Mouse (Mus musculus): Measurements from ENCODE around the gene Pcyt2.
"Not testable (repeated sequence)": the region's sequence is repeated elsewhere in the genome, so short reads cannot be mapped to it uniquely, and the experiment has no call there.

The Pcyt2 gene

GRCm38 (mm10) chr11:120615167-120615566, 2.6 kb downstream of the Pcyt2 start:
- DNase-seq = no peak

GRCm38 (mm10) chr11:120613976-120614375, 3.8 kb downstream of the Pcyt2 start:
- no peak for DNase-seq

- no peak for DNase-seq
Observed at GRCm38 (mm10) chr11:120613481-120613972, 4.2 kb downstream of the Pcyt2 start.

- peak; percentile 86 for DNase-seq
Observed at GRCm38 (mm10) chr11:120612763-120613162, 5.0 kb downstream of the Pcyt2 start.

GRCm38 (mm10) chr11:120610477-120611046, 7.2 kb downstream of the Pcyt2 start:
- DNase-seq = no peak

- no peak for DNase-seq
Observed at GRCm38 (mm10) chr11:120609250-120609649, 8.5 kb downstream of the Pcyt2 start.

GRCm38 (mm10) chr11:120608241-120609034, 9.3 kb downstream of the Pcyt2 start, which contains the start of gene Npb:
TSS of gene Npb (plus strand) at chr11:120608477.
- DNase-seq = peak; percentile 5

- no peak for DNase-seq
Observed at GRCm38 (mm10) chr11:120606764-120607163, 11.0 kb downstream of the Pcyt2 start.

GRCm38 (mm10) chr11:120605667-120606066, 12.1 kb downstream of the Pcyt2 start:
- DNase-seq = no peak

- DNase-seq = no peak
Observed at GRCm38 (mm10) chr11:120603545-120603944, 14.2 kb downstream of the Pcyt2 start.

GRCm38 (mm10) chr11:120600716-120601115, 17.0 kb downstream of the Pcyt2 start:
- DNase-seq = no peak

GRCm38 (mm10) chr11:120598990-120599549, 18.7 kb downstream of the Pcyt2 start:
- no peak for DNase-seq

GRCm38 (mm10) chr11:120598283-120598989, 19.3 kb downstream of the Pcyt2 start, which contains the start of the genes Alyref and Anapc11:
TSS of gene Alyref (minus strand) at chr11:120598365.
TSS of gene Anapc11 (plus strand) at chr11:120598421.
- DNase-seq = peak; percentile 95

GRCm38 (mm10) chr11:120597240-120598235, 20.2 kb downstream of the Pcyt2 start:
- no peak for DNase-seq

- no peak for DNase-seq
Observed at GRCm38 (mm10) chr11:120588531-120588930, 29.2 kb downstream of the Pcyt2 start.

- DNase-seq = no peak
Observed at GRCm38 (mm10) chr11:120583937-120584336, 33.8 kb downstream of the Pcyt2 start.

GRCm38 (mm10) chr11:120582982-120583293, 34.8 kb downstream of the Pcyt2 start:
- not testable (repeated sequence) for DNase-seq

GRCm38 (mm10) chr11:120582268-120582981, 35.3 kb downstream of the Pcyt2 start:
- peak; percentile 67 for DNase-seq

- peak; percentile 92 for DNase-seq
Observed at GRCm38 (mm10) chr11:120581490-120582267, 36.1 kb downstream of the Pcyt2 start, which contains the start of gene Arhgdia. TSS of gene Arhgdia (minus strand) at chr11:120581624.

GRCm38 (mm10) chr11:120580871-120581331, 36.8 kb downstream of the Pcyt2 start:
- DNase-seq = peak; percentile 59

All from lung, postnatal 10 days (tissue).